Mouse (Mus musculus) megakaryocyte progenitor cell, adult 5-6 weeks (primary cell): ENCODE measurements around the gene Eif2ak4. TPM values are rescaled to one million over a fixed set of nuclear protein-coding genes. Genes with fewer than 3 reads are reported as not detected.

ENCODE experiments used
- ATAC-seq: replicated peaks from 2 replicates; pipeline ENCODE4 v1.8.0; 2016; ENCODE audit warnings: mild to moderate bottlenecking, moderate TSS enrichment, inconsistent platforms; ENCODE audit not compliant: poor library complexity
- total RNA-seq, 2 experiments: library from RNA; stranded (forward) in 1 of 2; stranded (reverse) in 1 of 2; fragments of 157-497, 149-512 nt in 1 of 2; fragments of 200-1000 nt in 1 of 2; gene quantifications; 2 replicates each; pipeline versions ENCODE4 v1.2.3 to v1.2.4; 2015 to 2017

The Eif2ak4 gene
- total RNA-seq, 2 experiments from 2014 or later, result 17.9 to 19.8 TPM

DNA sequence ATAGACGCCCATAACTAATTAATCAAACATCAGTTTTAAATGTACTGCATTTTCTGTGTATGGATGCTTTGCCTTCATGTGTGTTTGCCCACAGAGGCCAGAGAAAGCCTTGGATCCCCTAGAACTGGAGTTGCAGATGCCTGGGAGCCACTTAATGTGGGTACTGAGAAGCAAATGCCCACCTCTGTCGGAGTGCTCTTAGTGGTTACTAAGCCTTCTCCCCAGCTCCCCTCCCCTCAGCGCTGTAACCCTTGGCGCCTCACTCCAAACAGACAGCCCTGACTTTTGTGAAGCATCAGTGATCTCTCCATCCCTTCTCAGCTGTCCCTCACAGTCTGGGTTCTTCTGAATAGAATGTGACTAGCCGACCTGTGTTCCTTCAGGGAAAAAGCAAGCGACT, 110.1 kb downstream of the Eif2ak4 start:
- no peak for ATAC-seq

- peak; percentile 83 for ATAC-seq
Measured at GRCm38 (mm10) chr2:118499135-118499961, 110.9 kb downstream of the Eif2ak4 start.

GRCm38 (mm10) chr2:118500191-118500590, 111.8 kb downstream of the Eif2ak4 start:
- ATAC-seq, result no peak

DNA sequence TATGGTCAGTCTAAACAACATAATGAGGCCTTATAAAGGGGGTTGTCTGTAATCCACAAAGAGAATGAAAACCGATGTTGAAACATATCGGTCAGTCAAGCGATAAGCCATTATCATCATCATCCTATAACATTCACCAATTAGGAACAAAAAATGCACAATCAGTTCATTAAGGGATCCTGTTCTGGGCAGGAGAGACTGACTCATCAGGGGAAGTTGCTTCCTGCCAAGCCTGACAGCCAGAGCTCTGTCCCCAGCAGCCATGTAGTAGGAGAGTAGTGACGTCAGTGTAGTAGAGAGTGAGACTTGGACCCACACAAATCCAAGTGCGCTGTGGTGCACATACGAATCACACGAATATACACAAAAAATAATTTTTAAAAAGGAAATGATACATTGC, 118.7 kb downstream of the Eif2ak4 start:
- 0 out of 2 replicates have a peak, but pooled peaks have one; percentile 44 for ATAC-seq

DNA sequence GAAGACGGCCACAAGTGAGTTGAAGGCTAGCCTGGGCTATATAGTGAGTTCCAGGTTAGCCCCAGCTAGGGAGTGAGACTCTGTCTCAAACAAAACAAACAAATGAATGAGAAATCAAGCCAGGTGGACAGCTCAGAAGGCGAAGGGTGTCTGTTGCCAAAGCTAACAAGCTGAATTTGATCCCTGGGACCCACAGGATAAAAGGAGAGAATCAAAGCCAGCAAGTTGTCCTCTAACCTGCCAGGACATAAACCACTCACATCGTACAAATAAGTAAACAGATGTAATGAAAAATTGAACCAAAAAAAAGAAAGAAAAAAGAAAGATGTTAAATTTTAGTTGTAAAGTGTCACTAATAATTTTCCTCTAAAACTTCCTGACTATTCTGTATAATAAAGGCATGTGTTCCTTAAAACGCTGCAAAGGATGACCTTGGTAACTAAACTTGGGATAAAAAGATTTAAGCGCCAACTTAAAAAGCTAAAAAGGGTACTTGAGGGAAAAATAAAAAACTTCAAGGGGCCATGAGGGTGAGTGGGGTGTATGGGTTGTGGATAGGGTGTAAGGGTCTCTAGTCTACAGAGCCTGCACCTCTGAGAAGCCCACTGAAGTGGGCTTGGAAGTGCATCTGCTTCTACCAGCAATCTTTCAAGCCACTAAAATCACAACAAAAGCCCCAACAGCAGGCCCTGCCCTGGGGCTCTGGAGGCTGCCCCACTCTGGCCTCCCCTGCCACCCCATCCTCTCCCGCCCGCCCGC, 121.4 kb downstream of the Eif2ak4 start:
- no peak for ATAC-seq

GRCm38 (mm10) chr2:118510447-118511310, 122.3 kb downstream of the Eif2ak4 start:
- no peak for ATAC-seq

- peak; percentile 44 for ATAC-seq
Measured at GRCm38 (mm10) chr2:118511779-118512417, 123.5 kb downstream of the Eif2ak4 start.

GRCm38 (mm10) chr2:118512418-118513377, 124.3 kb downstream of the Eif2ak4 start:
- peak; percentile 46; the same call in 1 of the 2 replicates for ATAC-seq

DNA sequence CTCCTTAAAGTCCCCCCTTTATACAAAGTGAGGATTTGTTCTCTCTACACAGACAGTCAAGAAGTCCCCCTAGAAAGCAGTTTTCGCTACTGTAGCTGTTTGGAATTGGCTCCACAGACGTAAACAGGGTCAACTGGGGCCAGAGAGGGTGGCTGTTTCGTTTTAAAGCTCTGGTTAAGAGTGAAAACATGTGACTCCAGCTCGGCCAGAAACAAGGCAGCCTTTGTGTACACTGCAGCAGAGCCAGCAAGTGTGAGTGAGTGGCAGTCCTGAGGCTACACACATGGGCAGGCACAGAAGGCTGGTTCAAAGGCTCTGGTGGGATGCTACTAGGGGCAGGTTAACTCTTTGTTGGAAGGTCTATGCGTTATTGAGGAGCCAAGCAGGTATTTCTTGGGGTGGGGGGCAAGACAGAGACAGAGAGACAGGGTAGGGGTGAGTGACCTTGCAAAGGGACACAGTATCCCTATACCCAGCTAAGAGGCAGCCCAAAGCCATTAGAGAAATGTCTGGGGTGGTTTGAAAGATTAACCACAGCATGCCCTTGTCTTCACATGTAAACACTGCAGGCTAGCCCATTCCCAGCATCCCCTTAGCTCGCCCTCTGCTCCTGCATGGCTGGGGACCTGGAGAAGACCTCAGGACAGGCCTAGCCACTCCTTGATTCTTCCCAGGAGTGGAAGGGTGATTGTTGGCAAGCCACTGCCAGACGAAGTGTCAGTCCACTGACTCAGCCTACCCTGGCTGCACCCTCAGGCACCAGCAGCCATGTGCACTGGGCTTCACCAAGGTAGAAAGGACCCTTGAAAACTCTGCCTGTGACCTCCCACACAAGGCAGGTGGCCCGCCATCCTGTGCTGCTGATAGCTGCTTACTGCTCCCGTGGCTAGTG, 131.9 kb downstream of the Eif2ak4 start:
- ATAC-seq, result 0 out of 2 replicates have a peak, but pooled peaks have one; percentile 12

DNA sequence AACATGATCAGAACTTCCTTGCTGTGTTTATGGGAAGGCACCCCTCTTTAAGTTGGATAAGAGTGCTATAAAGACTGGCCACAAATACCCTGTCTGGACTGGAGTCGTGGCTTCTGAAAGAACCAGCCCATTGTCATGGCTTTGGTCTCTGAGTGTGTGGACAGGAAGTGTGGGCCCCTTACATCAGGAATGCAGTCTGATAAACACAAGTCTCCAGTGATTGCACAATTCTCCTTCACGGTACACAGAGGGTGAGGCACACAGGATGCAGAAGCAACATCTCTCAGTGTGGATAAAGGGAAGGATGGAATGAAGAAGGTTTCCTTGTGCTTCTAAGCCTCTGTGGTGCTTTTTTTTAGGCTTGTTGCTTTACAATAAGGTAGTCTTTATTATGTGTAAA, 133.8 kb downstream of the Eif2ak4 start:
- peak; percentile 83 for ATAC-seq

GRCm38 (mm10) chr2:118523163-118523730, 134.8 kb downstream of the Eif2ak4 start:
- peak; percentile 47; the same call in 1 of the 2 replicates for ATAC-seq

GRCm38 (mm10) chr2:118524811-118525210, 136.4 kb downstream of the Eif2ak4 start:
- no peak for ATAC-seq

Other genes starting within 250 kb of the Eif2ak4 start
- not detected in 2 replicates for gene Fsip1, start 131.7 kb upstream of the Eif2ak4 start, total RNA-seq (2015)
- 0.88 and 1.2 TPM in 2 replicates for gene Fsip1, start 131.7 kb upstream of the Eif2ak4 start, total RNA-seq (2017)
- gene Gpr176, start 15.2 kb upstream of the Eif2ak4 start, total RNA-seq (2015), result not detected in 2 replicates
- gene Gpr176, start 15.2 kb upstream of the Eif2ak4 start, total RNA-seq (2017), result not detected in 2 replicates
- 166 and 168 TPM in 2 replicates for gene Srp14, start 91.1 kb downstream of the Eif2ak4 start, total RNA-seq (2015)
- gene Srp14, start 91.1 kb downstream of the Eif2ak4 start, total RNA-seq (2017), result 203 and 225 TPM in 2 replicates
- gene Bmf, start 161.1 kb downstream of the Eif2ak4 start, total RNA-seq (2015), result 0.20 and 0.56 TPM in 2 replicates
- 0.51 and 0.71 TPM in 2 replicates for gene Bmf, start 161.1 kb downstream of the Eif2ak4 start, total RNA-seq (2017)
- gene Bub1b, start 209.6 kb downstream of the Eif2ak4 start, total RNA-seq (2015), result 38.1 and 42.7 TPM in 2 replicates
- 123 and 126 TPM in 2 replicates for gene Bub1b, start 209.6 kb downstream of the Eif2ak4 start, total RNA-seq (2017)